Mouse (Mus musculus) T-cell, adult 2 months (primary cell): Measurements from ENCODE around the gene Snx33.
"Not testable (repeated sequence)": the region's sequence is repeated elsewhere in the genome, so short reads cannot be mapped to it uniquely, and the experiment has no call there.

Experiments used
- DNase-seq: peaks from one replicate; pipeline ENCODE4 v3.0.0; 2022; ENCODE audit warnings: low spot score

Gene Snx33

DNA sequence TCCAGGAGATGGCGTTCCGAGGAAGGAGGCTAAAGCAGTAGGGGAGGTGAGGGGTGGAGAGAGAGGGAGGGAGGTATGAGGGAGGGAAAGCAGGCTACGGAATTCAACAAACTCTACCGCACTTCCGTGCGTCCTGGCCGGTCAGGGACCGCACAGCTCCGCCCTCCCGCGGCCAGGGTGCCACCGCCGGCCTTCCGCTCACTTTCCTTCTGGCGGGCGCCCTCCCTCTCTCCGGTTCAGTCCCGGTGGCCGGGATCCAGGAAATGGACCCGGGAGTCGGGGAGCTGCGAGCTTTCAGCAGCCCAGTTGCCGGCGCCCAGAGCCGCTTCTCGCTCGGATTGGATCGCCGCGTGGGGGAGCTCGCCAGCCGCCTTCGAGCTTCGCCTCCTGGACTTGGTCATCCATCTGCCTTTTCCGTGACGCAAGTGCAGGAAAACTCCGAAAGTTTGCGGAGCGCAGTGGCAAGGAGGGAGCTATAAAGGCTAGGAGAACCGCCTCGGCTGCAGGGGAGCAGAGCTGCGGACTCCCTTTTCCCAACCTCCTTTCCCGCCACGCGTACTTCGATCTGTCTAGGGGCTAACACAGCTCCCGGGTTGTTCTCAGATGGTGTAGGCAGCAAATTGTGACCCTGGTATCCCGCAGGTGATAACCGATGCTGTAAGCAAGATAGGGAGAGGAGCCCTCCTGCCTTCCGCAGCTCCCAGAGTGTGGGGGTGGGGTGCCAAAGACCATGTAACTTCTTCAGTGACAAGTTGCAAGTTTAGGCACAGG lies at the start of gene Snx33:
Snx33 (minus strand) TSS at position 331 of the 771 bp plus-strand sequence.
- peak; percentile 72 for DNase-seq

DNA sequence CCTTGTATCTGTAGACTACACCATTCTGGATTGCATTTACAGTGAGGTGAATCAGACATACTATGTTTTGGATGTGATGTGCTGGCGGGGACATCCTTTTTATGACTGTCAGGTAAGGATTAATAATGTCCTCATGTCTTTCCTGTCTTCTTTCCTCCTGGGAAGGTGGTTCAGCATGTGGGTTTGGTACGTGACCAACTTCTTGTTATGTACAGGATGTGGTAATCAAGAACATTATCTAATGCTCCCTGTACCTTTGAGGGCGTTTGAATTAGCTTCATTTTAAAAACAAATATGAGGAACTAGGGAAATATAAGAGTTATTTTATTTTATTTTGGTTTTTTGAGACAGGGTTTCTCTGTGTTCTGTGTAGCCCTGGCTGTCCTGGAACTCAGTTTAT lies 47.0 kb upstream of the Snx33 start:
- DNase-seq: peak; percentile 20

DNA sequence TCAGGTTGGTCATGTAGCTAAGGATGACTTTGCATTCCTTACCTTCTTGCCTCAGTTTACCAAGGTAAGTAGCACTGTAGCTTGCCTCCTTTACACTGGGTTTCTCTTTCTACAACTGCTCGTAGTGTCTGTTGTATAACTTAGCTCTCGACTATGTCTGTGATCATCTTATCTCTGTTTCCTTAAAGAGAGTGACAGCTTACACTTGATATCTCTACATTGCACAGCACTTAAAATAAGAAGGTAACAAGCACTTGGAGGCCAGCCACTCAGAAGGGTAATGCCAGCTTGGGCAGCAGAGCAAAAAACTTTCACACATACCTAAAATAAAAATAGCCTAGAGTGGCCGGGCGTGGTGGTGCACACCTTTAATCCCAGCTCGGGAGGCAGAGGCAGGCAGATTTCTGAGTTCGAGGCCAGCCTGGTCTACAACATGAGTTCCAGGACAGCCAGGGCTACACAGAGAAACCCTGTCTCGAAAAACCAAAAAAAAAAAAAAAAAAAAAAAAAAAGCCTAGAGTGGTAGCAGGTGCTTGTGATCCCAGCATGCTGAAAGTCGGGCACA lies 45.9 kb upstream of the Snx33 start:
- DNase-seq: no peak

DNA sequence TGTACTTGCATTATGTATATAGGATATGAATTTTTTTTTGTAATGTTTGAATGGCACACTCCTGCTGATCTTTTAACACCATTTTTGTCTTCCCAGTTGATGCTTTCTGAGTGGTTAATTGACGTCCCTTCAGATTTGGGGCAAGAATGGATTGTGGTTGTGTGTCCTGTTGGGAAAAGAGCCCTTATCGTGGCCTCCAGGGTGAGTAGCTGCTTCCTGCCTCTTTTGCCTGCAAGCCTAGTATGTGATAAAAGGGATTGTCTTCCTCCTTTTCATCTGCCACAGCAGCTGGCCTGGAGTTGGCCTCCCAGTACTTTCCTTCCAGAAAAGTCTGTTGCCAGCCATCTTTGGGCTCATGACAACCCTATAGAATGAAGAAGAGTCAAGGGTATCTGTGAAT lies 42.0 kb upstream of the Snx33 start:
- DNase-seq: no peak

DNA sequence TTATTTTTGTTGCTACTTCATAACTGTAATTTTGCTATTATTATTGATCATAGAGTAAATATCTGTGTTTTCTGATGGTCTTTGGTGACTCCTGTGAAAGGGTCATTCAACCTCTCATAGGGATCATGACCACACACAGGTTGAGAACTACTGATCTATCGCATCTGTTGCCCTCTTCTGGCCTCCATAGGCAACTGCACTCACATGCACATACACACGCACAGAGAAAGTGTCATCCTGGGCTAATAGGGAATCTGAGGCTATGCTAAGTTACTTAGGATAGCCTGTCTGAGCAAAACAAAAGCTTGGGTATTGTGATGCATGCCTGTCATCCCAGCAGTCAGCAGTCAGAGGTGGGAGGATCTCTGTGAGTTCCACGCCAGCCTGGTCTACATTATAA lies 33.4 kb upstream of the Snx33 start:
- no peak for DNase-seq

DNA sequence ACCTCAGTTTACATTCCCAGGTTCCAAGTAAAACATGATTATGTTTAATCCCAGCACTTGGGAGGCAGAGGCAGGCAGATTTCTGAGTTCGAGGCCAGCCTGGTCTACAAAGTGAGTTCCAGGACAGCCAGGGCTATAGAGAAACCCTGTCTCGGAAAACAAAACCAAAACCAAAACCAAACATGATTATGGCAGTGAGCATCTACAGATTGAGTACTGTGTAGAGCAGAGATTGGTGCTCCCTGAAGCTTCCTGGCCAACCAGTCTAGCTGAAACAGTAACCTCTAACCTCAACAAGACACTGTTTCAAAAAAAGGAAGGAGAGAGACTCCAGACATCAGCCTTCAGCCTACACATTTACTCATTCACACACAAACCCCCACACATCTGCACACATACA lies 30.5 kb upstream of the Snx33 start:
- DNase-seq: no peak

DNA sequence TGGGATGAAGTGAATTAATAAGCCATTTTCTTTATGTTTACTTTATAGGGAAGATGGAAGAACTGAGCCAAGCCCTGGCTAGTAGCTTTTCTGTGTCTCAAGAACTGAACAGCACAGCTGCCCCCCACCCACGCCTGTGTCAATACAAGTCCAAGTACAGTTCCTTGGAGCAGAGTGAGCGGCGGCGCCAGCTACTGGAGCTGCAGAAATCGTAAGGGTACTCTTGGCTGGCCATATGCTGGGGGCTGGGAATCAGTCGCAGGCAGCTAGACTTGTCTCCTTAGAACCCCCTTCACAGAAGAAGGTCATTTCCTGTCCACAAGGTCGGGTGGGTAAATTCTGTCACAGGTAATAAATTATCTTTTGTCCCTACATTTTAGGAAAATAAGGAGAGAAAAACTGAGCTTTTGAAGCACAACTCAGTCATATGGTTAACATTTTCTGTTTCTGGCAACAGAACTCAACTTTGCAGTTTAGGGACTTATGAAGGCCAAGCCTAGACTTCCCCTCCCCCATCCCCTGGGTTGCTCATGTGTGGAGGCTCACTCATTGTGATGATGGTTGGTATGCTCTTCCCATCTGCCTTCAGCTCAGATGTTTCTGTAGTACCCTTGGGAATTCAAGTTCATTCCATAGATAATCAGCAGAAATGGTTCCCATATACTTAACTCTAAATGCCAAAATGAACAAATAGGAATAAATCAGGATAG lies 28.9 kb upstream of the Snx33 start:
- no peak for DNase-seq

DNA sequence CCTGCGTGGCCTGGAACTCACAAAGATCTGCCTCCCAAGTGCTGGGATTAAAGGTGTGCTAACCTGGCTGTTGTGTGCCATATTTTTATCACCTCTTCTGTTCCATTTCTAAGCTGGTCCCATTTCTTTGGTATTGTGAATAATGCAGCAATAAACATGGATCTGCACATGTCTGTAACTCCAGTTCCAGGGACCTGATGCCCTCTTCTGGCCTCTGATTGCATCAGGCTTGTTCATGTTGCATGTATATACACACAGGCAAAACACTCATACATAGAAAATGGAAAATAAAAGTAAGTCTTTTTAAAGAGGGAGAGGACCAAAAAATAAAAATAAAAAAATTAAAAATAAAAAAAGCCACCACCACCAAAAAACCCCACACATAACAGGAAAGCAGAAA lies 25.4 kb upstream of the Snx33 start:
- no peak for DNase-seq

DNA sequence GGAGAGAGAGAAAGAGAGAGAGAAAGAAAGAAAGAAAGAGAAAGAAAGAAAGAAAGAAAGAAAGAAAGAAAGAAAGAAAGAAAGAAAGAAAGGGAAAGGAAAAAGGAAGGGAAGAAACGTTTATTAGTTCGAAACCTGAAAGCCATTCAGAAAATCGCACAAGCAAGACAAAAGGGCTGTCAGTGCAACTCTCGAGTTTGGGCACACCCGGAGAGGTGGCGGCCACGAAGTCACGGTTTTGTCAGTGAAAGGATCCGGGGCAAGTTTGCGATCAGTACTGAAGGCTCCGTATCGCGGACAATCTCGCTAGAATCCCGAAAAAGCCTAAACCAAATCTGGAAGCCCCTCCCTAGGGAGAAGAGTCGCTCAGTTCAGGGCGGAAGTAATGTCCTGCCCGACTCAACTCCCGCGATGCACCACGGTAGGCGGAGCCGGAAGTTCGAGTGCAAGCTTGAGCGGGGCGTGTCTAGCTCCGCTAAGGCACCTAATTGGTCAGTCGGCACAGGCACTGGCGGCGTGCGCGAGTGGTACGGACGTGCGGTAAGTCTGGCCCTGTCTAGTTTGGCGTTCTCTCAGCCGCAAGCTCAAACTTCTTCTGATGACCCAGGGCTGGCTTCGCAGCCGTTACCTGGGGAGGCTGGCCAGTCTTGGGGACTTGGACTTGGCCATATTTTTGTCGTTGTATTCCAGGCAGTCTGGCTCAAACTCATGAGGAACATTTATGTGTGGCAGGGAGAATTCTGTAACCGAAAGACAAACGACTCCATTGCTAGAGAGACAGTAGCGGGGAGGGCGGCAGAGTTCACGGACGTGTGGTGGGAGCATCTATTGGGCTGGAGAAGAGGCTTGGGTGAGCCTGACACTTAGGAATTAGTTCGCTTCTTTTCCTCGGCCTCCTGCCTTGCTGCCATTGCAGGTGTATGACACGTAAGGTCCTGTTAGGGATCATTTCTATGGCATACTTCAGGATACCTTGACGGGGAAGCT lies 22.5 kb upstream of the Snx33 start, which contains the start of gene Snupn:
Snupn (plus strand) TSS at position 465 of the 987 bp plus-strand sequence.
- peak; percentile 98 for DNase-seq

DNA sequence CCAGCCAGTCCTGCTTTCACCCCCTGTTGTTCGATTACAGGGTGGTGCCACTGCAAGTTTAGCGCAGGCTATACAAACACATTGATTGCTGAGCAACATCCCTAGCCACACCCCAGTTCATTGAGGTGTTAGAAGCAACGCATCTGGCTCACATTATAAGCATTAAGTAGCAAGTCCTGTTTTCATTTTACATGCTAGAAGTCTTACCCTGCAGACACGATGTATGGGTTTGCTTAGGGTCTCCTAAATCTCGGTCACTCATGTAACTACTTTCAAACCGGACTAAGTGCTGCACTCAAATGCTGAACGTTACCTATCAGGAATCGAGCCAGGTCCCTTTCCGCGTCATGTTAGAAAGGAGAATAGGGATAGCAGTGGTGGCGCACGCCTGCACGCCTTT lies 21.6 kb upstream of the Snx33 start:
- peak; percentile 24 for DNase-seq

DNA sequence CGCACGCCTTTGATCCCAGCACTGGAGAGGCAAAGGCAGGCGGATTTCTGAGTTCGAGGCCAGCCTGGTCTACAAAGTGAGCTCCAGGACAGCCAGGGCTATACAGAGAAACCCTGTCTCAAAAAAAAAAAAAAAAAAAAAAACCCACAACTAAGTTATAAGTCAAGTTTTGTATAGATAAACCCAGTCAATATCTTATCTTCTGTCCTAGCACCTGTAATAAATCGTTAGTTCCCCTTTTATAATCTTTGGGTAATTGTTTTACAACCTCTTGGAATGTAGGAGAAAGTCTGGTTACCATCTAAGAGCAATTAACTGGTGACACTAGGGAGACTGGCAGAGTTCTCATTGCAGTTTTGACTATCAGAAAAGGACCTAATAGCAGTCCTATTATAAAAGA lies 20.5 kb upstream of the Snx33 start:
- DNase-seq: not testable (repeated sequence)

DNA sequence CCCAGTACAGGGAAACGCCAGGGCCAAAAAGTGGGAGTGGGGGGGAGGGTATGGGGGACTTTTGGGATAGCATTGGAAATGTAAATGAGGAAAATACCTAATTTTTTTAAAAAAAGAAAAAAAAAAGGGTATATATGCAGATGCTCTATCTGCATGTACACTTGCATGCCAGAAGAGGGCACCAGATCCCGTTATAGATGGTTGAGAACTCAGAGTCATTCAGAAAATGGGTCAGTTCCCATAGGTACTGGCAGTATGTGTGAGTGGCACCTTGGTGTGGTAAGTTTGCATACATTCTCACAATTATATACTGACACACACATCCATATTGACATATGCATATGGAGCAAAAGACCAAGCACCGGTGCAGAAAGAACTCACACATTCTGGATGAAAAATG lies 19.3 kb upstream of the Snx33 start:
- peak; percentile 60 for DNase-seq

DNA sequence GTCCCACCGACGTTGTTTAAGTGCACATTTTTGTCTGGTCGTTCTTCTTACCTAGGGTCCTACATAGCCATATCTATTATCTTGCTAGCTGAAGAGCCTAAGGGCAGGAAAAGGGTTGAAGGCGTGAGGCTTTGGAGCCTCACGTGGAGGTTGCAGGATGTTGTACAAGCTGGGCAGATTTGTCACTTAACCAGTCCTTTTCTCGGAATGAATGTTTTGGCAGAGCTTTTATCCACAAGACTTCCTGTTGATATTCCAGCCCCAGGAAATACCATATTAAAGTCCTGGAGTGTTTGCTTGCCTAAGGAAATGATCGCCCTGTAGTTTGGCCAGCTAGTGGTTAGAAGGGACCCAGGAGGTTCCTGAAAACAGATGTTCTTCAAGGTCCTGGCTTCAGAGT lies 10.2 kb upstream of the Snx33 start:
- DNase-seq: no peak

DNA sequence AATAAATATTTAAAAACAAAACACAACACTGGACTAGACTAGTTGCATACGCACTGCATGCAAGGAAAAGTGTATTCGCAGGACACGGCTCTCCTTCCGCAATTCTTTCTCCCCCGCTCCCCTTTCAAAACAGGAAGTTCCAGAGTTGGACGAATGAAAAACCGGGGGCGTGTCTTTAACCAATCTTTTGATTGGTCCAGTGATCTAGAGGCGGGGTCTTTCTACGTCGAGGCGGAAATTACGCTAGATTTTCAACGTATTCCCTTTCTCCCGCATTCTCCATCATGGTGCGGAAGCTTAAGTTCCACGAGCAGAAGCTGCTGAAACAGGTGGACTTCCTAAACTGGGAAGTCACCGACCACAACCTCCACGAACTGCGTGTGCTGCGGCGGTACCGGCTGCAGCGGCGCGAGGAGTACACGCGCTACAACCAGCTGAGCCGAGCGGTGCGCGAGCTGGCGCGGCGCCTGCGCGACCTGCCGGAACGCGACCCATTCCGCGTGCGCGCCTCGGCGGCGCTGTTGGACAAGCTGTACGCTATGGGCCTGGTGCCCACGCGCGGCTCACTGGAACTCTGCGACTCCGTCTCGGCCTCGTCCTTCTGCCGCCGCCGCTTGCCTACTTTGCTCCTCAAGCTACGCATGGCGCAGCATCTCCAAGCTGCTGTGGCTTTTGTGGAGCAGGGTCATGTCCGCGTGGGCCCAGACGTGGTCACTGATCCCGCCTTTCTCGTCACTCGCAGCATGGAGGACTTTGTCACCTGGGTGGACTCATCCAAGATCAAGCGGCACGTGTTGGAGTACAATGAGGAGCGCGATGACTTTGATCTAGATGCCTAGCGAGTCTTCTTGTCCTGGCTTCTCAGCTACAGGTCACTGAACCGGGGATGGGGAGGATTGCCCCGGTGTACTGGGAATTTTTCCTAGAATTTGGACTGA lies 9.3 kb upstream of the Snx33 start, which contains the start of gene Imp3:
Imp3 (plus strand) TSS at position 253 of the 938 bp plus-strand sequence.
- peak; percentile 90 for DNase-seq

DNA sequence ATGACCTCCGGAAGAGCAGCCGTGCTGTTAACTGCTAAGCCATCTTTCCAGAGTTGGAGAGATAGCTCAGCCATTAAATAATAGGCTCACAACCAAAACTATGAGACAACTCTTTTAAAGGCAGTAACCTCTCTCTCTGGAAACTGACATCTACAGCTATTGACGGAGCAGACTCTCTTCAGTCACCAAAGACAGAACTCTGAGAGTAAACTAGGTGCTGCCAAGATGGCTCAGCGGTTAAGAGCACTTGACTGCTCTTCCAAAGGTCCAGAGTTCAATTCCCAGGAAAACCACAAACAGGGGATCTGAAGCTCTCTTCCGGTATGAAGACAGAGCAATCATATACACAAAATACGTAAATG lies 8.7 kb upstream of the Snx33 start:
- no peak for DNase-seq

DNA sequence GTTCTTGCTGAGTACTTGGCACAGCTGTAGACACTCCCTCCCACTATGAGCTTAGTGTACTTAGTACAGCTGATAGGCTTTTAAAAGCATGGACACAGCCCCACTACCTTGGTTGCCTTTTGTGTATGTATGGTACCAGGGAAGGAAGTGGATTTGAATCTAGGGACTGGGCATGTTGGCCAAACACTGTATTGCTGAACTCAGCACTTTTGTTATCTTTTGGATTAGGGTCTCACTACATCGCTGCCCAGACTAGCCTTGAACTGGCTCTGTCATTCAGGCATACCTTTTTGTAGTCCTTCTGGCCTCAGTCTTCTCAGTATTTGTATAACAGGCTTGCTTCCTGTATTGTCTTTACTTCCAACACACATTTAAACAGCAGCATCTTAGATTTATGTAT lies 2.4 kb upstream of the Snx33 start:
- no peak for DNase-seq

DNA sequence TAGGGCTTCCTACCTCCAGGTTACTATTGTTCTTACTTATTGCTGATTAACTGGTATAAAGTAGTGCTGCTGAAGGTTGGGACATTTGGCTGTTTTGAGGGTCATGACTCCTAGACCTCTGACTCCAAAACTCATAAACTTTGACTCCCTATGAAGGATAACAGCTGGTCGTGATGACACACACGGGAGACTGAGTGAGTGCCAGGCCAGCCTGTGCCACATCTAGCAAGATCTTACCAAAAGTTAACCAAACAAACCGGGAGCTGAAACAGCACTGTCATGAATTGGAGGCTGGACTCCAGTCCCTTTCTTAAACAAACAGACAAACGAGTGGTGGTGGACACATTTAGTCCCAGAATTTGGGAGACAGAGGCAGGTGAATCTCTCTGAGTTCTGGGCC lies 1.3 kb upstream of the Snx33 start:
- no peak for DNase-seq

DNA sequence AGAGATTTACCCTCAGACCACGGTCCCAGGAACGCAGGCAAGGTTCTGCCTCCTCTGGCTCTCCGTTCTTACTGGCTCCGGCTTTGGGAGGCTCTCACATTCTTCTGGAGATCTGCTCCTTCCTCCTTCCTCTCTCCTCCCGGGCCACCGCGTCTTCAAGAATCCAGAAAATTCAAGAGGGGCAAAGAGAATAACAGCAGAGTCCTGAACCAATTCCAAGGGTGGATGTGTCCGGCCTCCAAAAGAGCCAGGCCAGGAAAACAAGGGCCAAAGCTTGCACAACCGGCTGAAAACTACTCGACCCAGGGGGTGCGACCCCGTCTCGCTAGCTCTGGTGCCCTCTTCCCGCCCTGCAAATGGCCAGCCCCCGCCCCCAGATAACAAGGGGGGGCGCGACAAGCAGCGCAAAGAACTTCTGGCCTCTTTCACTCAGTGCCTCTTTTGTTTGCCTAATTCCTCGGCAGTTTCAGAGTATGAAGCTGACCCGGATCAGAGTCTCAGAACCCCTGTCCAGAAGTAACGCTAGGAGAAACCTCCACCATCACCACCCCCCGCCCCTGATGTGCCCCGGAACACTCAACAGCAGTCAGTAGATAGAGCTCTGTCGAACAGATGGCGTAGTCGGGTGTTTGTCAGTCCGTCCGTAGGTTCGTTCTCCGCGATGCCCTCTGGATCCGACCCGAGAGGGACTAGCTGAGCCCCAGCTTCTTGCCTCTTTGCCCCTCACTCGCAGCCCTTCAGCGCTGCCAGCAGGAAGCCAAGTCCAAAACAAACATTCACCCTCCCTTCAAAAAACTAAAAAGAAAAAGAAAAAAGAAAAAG lies 769 bp downstream of the Snx33 start:
- no peak for DNase-seq

DNA sequence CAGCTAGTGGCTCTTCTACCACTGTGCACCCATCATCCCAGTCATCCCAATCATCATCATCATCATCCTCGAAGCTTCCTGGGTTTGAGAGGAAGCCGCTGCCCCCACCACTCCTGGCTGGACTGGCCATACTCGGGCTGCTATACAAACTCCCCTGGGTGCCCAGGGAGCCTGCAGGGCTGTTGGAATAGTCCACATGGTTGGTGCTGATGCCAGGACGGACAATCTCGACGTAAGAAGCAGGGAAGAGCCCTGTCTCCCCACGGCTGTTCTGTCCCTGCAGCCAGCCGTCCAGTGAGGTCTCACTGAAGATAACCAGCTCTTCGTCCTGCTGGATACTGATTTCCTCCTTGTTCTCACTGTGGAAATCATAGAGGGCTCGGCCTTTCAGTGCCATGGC lies 1.8 kb downstream of the Snx33 start:
- DNase-seq: no peak

DNA sequence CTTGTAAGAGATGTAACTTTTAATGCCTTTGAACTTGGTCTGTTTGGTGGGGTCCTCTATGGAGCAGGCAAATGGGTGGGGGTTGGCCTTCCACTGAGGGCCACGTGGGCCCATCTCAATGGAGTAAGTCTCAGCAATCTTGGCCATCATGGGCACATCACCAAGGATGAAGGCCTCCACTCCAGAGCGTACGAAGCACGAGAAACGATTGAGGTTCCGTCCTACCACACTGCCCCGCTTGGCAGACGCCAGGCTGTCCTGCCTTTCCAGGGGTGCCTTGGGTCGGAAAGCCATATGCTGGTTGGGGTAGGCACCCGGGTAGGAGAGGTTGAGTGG lies 2.2 kb downstream of the Snx33 start:
- DNase-seq: no peak
